Mouse (Mus musculus) thymus, adult 2 months (tissue): ENCODE data around the gene Slc6a18.

Experiments used
- CTCF ChIP-seq: fragments of 200-500 bp; IDR thresholded peaks from 2 replicates; pipeline ENCODE4 v1.5.1; 2012; ENCODE audit warnings: mild to moderate bottlenecking, control low read depth, low read length, moderate library complexity, borderline replicate concordance; ENCODE audit not compliant: control insufficient read depth, poor library complexity, insufficient read depth; ENCODE audit errors: extremely low read depth
- POLR2A ChIP-seq: fragments of 200-500 bp; IDR thresholded peaks from 2 replicates; pipeline ENCODE4 v1.6.1; 2012; ENCODE audit warnings: mild to moderate bottlenecking, low read length, control low read depth, moderate library complexity; ENCODE audit not compliant: control insufficient read depth, poor library complexity, insufficient read depth; ENCODE audit errors: extremely low read depth

DNA sequence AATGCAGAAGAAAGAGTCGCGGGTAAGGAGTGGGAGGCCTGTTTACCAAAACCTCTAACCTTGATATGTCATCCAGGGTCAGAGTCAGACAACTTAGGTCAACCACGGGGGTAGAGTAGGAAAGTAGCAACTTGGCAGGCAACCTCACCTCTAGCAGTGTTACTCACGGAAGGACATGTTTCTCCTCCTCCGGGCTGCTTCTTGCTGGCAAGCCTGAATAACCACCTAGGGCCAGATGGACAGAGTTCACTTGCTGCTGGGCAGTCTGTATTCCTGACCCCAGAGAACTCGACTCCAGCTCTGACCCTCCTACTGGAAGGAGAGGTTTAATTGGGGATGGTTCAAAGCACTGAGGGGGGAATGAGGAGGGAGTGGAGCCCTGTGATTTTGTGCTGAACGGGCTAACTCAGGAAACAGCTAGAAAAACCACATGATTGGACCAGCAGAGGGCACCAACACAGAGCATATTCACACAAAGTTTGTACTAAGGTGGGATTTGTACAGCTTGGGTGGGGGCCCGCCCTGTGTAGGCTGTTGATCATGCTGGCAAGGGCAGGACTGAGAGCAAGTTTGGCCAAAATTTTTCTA, 45.4 kb upstream of the Slc6a18 start:
- TF ChIP-seq POLR2A: no peak
- TF ChIP-seq CTCF: no peak
